ENCODE assay signal across 8 mouse cellular contexts in genomic region chr12:111668457-111668912, GRCm38 (mm10). TPM values are rescaled to one million over a fixed set of nuclear protein-coding genes. Genes with fewer than 3 reads are reported as not detected.
A peak's percentile ranks its signal among the peaks of the same experiment; 100 is the strongest.
DNase-seq lines count a peak whose midpoint lies in the region; ATAC-seq and TF ChIP-seq lines count a peak whose summit lies in the region.

No protein-coding gene starts in this region.

- WGBS in forebrain, embryonic 14.5 days = 2% methylated on average over 8 of the region's 8 CpGs
- 1% methylated on average over 8 of the region's 8 CpGs for WGBS in lung, adult 2 months

- H3K4me2 ChIP-seq in forebrain, embryonic 14.5 days (ENCODE audit: low read length) = peak overlapping the region; percentile 95

- H3K4me3 ChIP-seq in ES-Bruce4 (ENCODE audit: low read depth, low read length) = no peak overlapping the region
- peak overlapping the region; percentile 93 for H3K4me3 ChIP-seq in forebrain, embryonic 14.5 days (ENCODE audit: low read depth, low read length)
- peak overlapping the region; percentile 43 for H3K4me3 ChIP-seq in lung, adult 2 months (replicated peaks; ENCODE audit: extremely low read depth, low read depth, low read length)

- H3K4me1 ChIP-seq in ES-Bruce4 (ENCODE audit: control insufficient read depth, insufficient read depth, low read length) = peaks cover 4% of the 10 kb centered on the region
- H3K4me1 ChIP-seq in forebrain, embryonic 14.5 days (ENCODE audit: control insufficient read depth, insufficient read depth, low read length) = peaks cover 26% of the 10 kb centered on the region
- H3K4me1 ChIP-seq in lung, adult 2 months (ENCODE audit: control insufficient read depth, insufficient read depth, low read length) = peaks cover 18% of the 10 kb centered on the region; the same call in 1 of the 2 replicates

- peak; percentile 96 for TF ChIP-seq CTCF in ES-Bruce4 (IDR thresholded peaks at IDR 0.05; ENCODE audit: low read depth, low read length)
- TF ChIP-seq CTCF in lung, adult 2 months (IDR thresholded peaks at IDR 0.05; ENCODE audit: insufficient read depth, low read length) = peak; percentile 97

- H3K36me3 ChIP-seq in ES-Bruce4 (ENCODE audit: control insufficient read depth, insufficient read depth, low read length, poor library complexity, severe bottlenecking) = no peaks in the 10 kb centered on the region
- peaks cover 39% of the 10 kb centered on the region for H3K36me3 ChIP-seq in forebrain, embryonic 14.5 days (ENCODE audit: control insufficient read depth, insufficient read depth, low read length)

- no peaks in the 10 kb centered on the region for H3K27me3 ChIP-seq in ES-Bruce4 (ENCODE audit: control insufficient read depth, insufficient read depth, low read length, poor library complexity, severe bottlenecking)
- H3K27me3 ChIP-seq in forebrain, embryonic 14.5 days (replicated peaks; ENCODE audit: control insufficient read depth, insufficient read depth, low read length) = no peaks in the 10 kb centered on the region

- TF ChIP-seq EP300 in ES-Bruce4 (IDR thresholded peaks at IDR 0.05; ENCODE audit: insufficient read depth, low read depth, low read length) = peak; percentile 42; the same call in 1 of the 2 replicates

- no peaks in the 10 kb centered on the region for H3K9me3 ChIP-seq in ES-Bruce4 (replicated peaks; ENCODE audit: control insufficient read depth, insufficient read depth, low read length, poor library complexity, severe bottlenecking)
- H3K9me3 ChIP-seq in forebrain, embryonic 14.5 days (replicated peaks; ENCODE audit: control insufficient read depth, low read length) = no peaks in the 10 kb centered on the region

- intact Hi-C loops in heart, postnatal 25 days (cut with DNase I) = loop anchor here (1.0 to 5.0 kb wide), 3 partner anchors 28 to 294 kb away; no protein-coding TSS in a partner anchor

- H3K9ac ChIP-seq in ES-Bruce4 (ENCODE audit: low read depth, poor library complexity, severe bottlenecking) = no peak overlapping the region
- H3K9ac ChIP-seq in forebrain, embryonic 14.5 days (ENCODE audit: low read length) = peak overlapping the region; percentile 95

- TF ChIP-seq POLR2A in ES-Bruce4 (IDR thresholded peaks at IDR 0.05; ENCODE audit: insufficient read depth, low read length) = peak; percentile 16
- TF ChIP-seq POLR2A in lung, adult 2 months (IDR thresholded peaks at IDR 0.05; ENCODE audit: borderline replicate concordance, extremely low read depth, low read depth, low read length) = no peak

- H3K27ac ChIP-seq in ES-Bruce4 (ENCODE audit: insufficient read depth, low read length) = 0 out of 2 replicates have a peak overlapping the region, but pooled peaks have one; percentile 13
- H3K27ac ChIP-seq in forebrain, embryonic 14.5 days (ENCODE audit: low read depth, low read length) = peak overlapping the region; percentile 78

- peak; percentile 97 for DNase-seq in forebrain, embryonic 14.5 days (ENCODE audit: low spot score)
- DNase-seq in heart, postnatal 25 days (ENCODE audit: low spot score) = peak; percentile 86
- peak; percentile 88 to 98 for DNase-seq in layer of hippocampus, adult 18-20 months (ENCODE audit: low spot score in 2 of 2)
- DNase-seq in lung, adult 2 months = peak; percentile 97
- DNase-seq in thymus, adult 18-20 months = peak; percentile 80 to 87

- peak; percentile 42 for ATAC-seq in cerebellum, adult (ENCODE audit: insufficient number of reproducible peaks, low FRiP score, low TSS enrichment)
- peak; percentile 52 for ATAC-seq in forebrain, embryonic 14.5 days
- peak; percentile 64; the same call in 1 of the 2 replicates for ATAC-seq in neutrophil, adult 5-6 weeks (ENCODE audit: extremely low read depth, insufficient number of reproducible peaks, low FRiP score, poor library complexity, severe bottlenecking)

RNA-seq across cellular contexts. Expression of gene Ckb, which starts 3.7 kb away (rescaled TPM):
- 140 and 147 TPM in 2 replicates for polyA plus RNA-seq in ES-Bruce4 (2011; ENCODE audit: insufficient read depth, insufficient read length, low read depth, missing spikeins)
- polyA plus RNA-seq in forebrain, embryonic 14.5 days (2014; fragmentation: Nextera tagmentation; extraction: Ambion mirVana) = 1,532 and 1,552 TPM in 2 replicates
- total RNA-seq in heart, postnatal 25 days (2021) = 10 to 100 TPM; 91.2 to 98.8 TPM
- total RNA-seq in layer of hippocampus, adult 18-20 months (2021) = 1,000 to 10,000 TPM; 1,388 to 1,396 TPM
- 261 and 274 TPM in 2 replicates for polyA plus RNA-seq in lung, adult 2 months (2012; rRNA removed)
- 4.3 and 4.5 TPM in 2 replicates for total RNA-seq in neutrophil, adult 5-6 weeks (2017)

RNA-seq across cellular contexts. Expression of gene Trmt61a, which starts 9.4 kb away (rescaled TPM):
- polyA plus RNA-seq in ES-Bruce4 (2011; ENCODE audit: insufficient read depth, insufficient read length, low read depth, missing spikeins) = 13.0 and 14.8 TPM in 2 replicates
- 5.8 and 7.8 TPM in 2 replicates for polyA plus RNA-seq in forebrain, embryonic 14.5 days (2014; fragmentation: Nextera tagmentation; extraction: Ambion mirVana)
- total RNA-seq in heart, postnatal 25 days (2021) = 1 to 10 TPM; 4.4 to 5.7 TPM
- 10 to 100 TPM; 18.5 to 18.8 TPM for total RNA-seq in layer of hippocampus, adult 18-20 months (2021)
- polyA plus RNA-seq in lung, adult 2 months (2012; rRNA removed) = 21.6 and 24.3 TPM in 2 replicates
- 2.7 and 3.6 TPM in 2 replicates for total RNA-seq in neutrophil, adult 5-6 weeks (2017)

RNA-seq across cellular contexts. Expression of gene Bag5, which starts 44.6 kb away (rescaled TPM):
- 13.4 and 14.6 TPM in 2 replicates for polyA plus RNA-seq in ES-Bruce4 (2011; ENCODE audit: insufficient read depth, insufficient read length, low read depth, missing spikeins)
- polyA plus RNA-seq in forebrain, embryonic 14.5 days (2014; fragmentation: Nextera tagmentation; extraction: Ambion mirVana) = 60.4 and 65.8 TPM in 2 replicates
- total RNA-seq in heart, postnatal 25 days (2021) = 10 to 100 TPM; 19.4 to 21.2 TPM
- 10 to 100 TPM; 54.9 to 58.5 TPM for total RNA-seq in layer of hippocampus, adult 18-20 months (2021)
- 21.4 and 21.9 TPM in 2 replicates for polyA plus RNA-seq in lung, adult 2 months (2012; rRNA removed)
- total RNA-seq in neutrophil, adult 5-6 weeks (2017) = 19.8 and 20.5 TPM in 2 replicates

RNA-seq across cellular contexts. Expression of gene Apopt1, which starts 44.6 kb away (rescaled TPM):
- polyA plus RNA-seq in ES-Bruce4 (2011; ENCODE audit: insufficient read depth, insufficient read length, low read depth, missing spikeins) = 49.1 and 49.4 TPM in 2 replicates
- 47.1 and 50.8 TPM in 2 replicates for polyA plus RNA-seq in forebrain, embryonic 14.5 days (2014; fragmentation: Nextera tagmentation; extraction: Ambion mirVana)
- total RNA-seq in heart, postnatal 25 days (2021) = 10 to 100 TPM; 32.1 to 36.4 TPM
- total RNA-seq in layer of hippocampus, adult 18-20 months (2021) = 10 to 100 TPM; 32.9 to 37.4 TPM
- 22.5 and 30.9 TPM in 2 replicates for polyA plus RNA-seq in lung, adult 2 months (2012; rRNA removed)
- 19.5 and 25.1 TPM in 2 replicates for total RNA-seq in neutrophil, adult 5-6 weeks (2017)

Comparison
In these comparisons a context has a peak if more than half of its experiments do, and no peak if none do; other contexts are left out.
1. RNA of gene Ckb, which starts 3.7 kb away (total RNA-seq): 1,388 to 1,396 TPM in layer of hippocampus, adult 18-20 months and 91.2 to 98.8 TPM in heart, postnatal 25 days; 4.3 to 4.5 TPM in neutrophil, adult 5-6 weeks; every median in the first group is over 10 times any median in the second.
2. Peak in every context shown above with its lines, with median percentiles within 50 percentile points of each other: ATAC-seq and DNase-seq.